Mouse (Mus musculus) kidney, embryonic 16.5 days (tissue): ENCODE results near the gene Zswim1. TPM values are rescaled to one million over a fixed set of nuclear protein-coding genes. Genes with fewer than 3 reads are reported as not detected.

Source experiments
- ATAC-seq: fragments of 200-750 bp; cut with Nextera tagmentation; 2 replicates; pipeline ENCODE4 v1.8.0; 2017; ENCODE audit warnings: moderate TSS enrichment; ENCODE audit not compliant: low FRiP score, low TSS enrichment
- H3K27ac ChIP-seq: fragments of 300-500 bp; sonication (generic); 2 replicates; pipeline ENCODE4 v1.5.1; 2014; ENCODE audit warnings: low read length
- H3K27me3 ChIP-seq: fragments of 300-500 bp; sonication (generic); 2 replicates; pipeline ENCODE4 v1.6.1; 2014; ENCODE audit warnings: low read length, control low read depth, mixed read lengths; ENCODE audit not compliant: insufficient read depth
- H3K36me3 ChIP-seq: fragments of 300-500 bp; sonication (generic); 2 replicates; pipeline ENCODE4 v1.6.1; 2014; ENCODE audit warnings: low read length, control low read depth, mixed read lengths; ENCODE audit not compliant: insufficient read depth
- H3K4me1 ChIP-seq: fragments of 300-500 bp; sonication (generic); 2 replicates; pipeline ENCODE4 v1.6.1; 2014; ENCODE audit warnings: low read length, control low read depth, mixed read lengths; ENCODE audit not compliant: insufficient read depth
- H3K4me2 ChIP-seq: fragments of 300-500 bp; sonication (generic); replicated peaks from 2 replicates; pipeline ENCODE4 v1.6.1; 2014; ENCODE audit warnings: low read depth, low read length
- H3K4me3 ChIP-seq: fragments of 300-500 bp; sonication (generic); 2 replicates; pipeline ENCODE4 v1.5.1; 2014; ENCODE audit warnings: mild to moderate bottlenecking, low read length
- H3K9ac ChIP-seq: fragments of 300-500 bp; sonication (generic); replicated peaks from 2 replicates; pipeline ENCODE4 v1.6.1; 2014; ENCODE audit warnings: low read length
- H3K9me3 ChIP-seq: fragments of 300-500 bp; sonication (generic); 2 replicates; pipeline ENCODE4 v1.6.1; 2016; ENCODE audit warnings: low read length, control low read depth
- WGBS: fragments of 180-500 bp; shearing (Covaris S2); extraction: QIAGEN DNeasy Blood & Tissue Kit; methylation state at CpG from one replicate; pipeline ENCODE4 v1.1.7; 2014; 5-methylcytosine and 5-hydroxymethylcytosine counted together
- polyA plus RNA-seq: library from polyadenylated mRNA; unstranded; fragments of >200 nt; fragmentation: Nextera tagmentation; extraction: Ambion mirVana; gene quantifications from 2 replicates; pipeline ENCODE4 v1.2.1, GENCODE M21; 2015

Gene Zswim1
- polyA plus RNA-seq, 1 experiment from 2014 or later = 21.7 TPM

GRCm38 (mm10) chr2:164781876-164782275 is 40.6 kb upstream of the Zswim1 start:
- H3K27ac ChIP-seq = no peak overlapping the region
- H3K36me3 ChIP-seq = no peaks in the 10 kb centered on the region
- 62% methylated on average over 4 of the region's 4 CpGs for WGBS
- H3K4me2 ChIP-seq = no peak overlapping the region
- no peak overlapping the region for H3K9ac ChIP-seq
- H3K9me3 ChIP-seq = no peaks in the 10 kb centered on the region
- H3K27me3 ChIP-seq = no peaks in the 10 kb centered on the region
- ATAC-seq = no peak
- no peak overlapping the region for H3K4me3 ChIP-seq
- peaks cover 15% of the 10 kb centered on the region for H3K4me1 ChIP-seq

- peaks cover 25% of the 10 kb centered on the region for H3K4me1 ChIP-seq
- H3K4me3 ChIP-seq = no peak overlapping the region
- H3K9ac ChIP-seq = no peak overlapping the region
- H3K4me2 ChIP-seq = no peak overlapping the region
- 66% methylated on average over 7 of the region's 7 CpGs for WGBS
- H3K27me3 ChIP-seq = no peaks in the 10 kb centered on the region
- ATAC-seq = no peak
- H3K27ac ChIP-seq = no peak overlapping the region
- peaks cover 1% of the 10 kb centered on the region; the same call in 1 of the 2 replicates for H3K36me3 ChIP-seq
- H3K9me3 ChIP-seq = no peaks in the 10 kb centered on the region
Measured at GRCm38 (mm10) chr2:164783926-164784581, 38.4 kb upstream of the Zswim1 start.

- Histone ChIP-seq H3K36me3 (peaks cover 3% of the 10 kb centered on the region; the same call in 1 of the 2 replicates), H3K4me1 (peaks cover 25% of the 10 kb centered on the region), H3K4me3 (peak overlapping the region; percentile 69), H3K27me3 (no peaks in the 10 kb centered on the region), H3K9ac (peak overlapping the region; percentile 85), H3K27ac (peak overlapping the region; percentile 91), H3K9me3 (no peaks in the 10 kb centered on the region), H3K4me2 (peak overlapping the region; percentile 88)
- WGBS = 3% methylated on average over 7 of the region's 7 CpGs
- no peak for ATAC-seq
Measured at GRCm38 (mm10) chr2:164784869-164785420, 37.5 kb upstream of the Zswim1 start.

- Histone ChIP-seq H3K4me1 (peaks cover 25% of the 10 kb centered on the region), H3K36me3 (peaks cover 3% of the 10 kb centered on the region; the same call in 1 of the 2 replicates)
- WGBS = under 1% methylated on average over 80 of the region's 89 CpGs
Measured at GRCm38 (mm10) chr2:164785481-164786387, 36.8 kb upstream of the Zswim1 start, which contains the start of gene Snx21. Gene Snx21, plus strand, starts transcription at chr2:164785823.

DNA sequence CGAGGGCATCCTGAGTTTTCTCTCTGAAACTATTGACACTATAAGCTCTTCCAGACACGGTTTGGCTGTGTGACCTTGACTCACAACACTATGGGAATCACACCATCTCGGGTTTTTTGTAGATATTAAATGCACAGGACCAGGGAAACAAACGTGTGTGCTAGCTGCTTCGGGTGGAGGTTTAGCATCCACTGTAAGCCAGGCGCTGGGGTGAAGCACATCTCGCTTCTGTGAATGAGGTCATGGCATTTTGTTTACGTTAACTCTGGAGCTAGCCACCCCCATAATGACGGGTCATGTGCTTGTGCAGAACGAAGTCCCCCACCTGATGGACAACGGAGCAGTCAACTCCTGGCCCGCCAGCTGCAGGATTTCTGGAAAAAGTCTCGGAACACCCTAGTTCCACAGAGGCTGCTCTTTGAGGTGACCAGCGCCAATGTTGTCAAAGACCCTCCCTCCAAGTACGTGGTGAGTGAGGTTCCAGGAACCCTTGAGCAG is 36.0 kb upstream of the Zswim1 start:
- Histone ChIP-seq H3K9me3 (no peaks in the 10 kb centered on the region), H3K27me3 (no peaks in the 10 kb centered on the region), H3K36me3 (peaks cover 6% of the 10 kb centered on the region; the same call in 1 of the 2 replicates), H3K27ac (peak overlapping the region; percentile 91; the same call in 1 of the 2 replicates), H3K4me2 (peak overlapping the region; percentile 88), H3K4me3 (peak overlapping the region; percentile 69), H3K9ac (peak overlapping the region; percentile 85), H3K4me1 (peaks cover 25% of the 10 kb centered on the region)
- 7% methylated on average over 15 of the region's 15 CpGs for WGBS
- no peak; the same call in none of the 2 replicates for ATAC-seq

More at GRCm38 (mm10) chr2:164785481-164786387, 36.8 kb upstream of the Zswim1 start, which contains the start of gene Snx21:
- no peaks in the 10 kb centered on the region for H3K9me3 ChIP-seq
- H3K27ac ChIP-seq = peak within 1 kb of the TSS; percentile 91
- peak within 1 kb of the TSS; percentile 88 for H3K4me2 ChIP-seq
- H3K9ac ChIP-seq = peak within 1 kb of the TSS; percentile 85
- no peaks in the 10 kb centered on the region for H3K27me3 ChIP-seq
- peak; percentile 94 for ATAC-seq
- H3K4me3 ChIP-seq = peak within 1 kb of the TSS; percentile 69

- Histone ChIP-seq H3K4me1 (peaks cover 25% of the 10 kb centered on the region), H3K27me3 (no peaks in the 10 kb centered on the region), H3K9me3 (no peaks in the 10 kb centered on the region), H3K4me3 (peak overlapping the region; percentile 69), H3K27ac (no peak overlapping the region), H3K9ac (peak overlapping the region; percentile 85), H3K36me3 (peaks cover 12% of the 10 kb centered on the region; the same call in 1 of the 2 replicates), H3K4me2 (peak overlapping the region; percentile 88)
- 85% methylated on average over 3 of the region's 3 CpGs for WGBS
- ATAC-seq = no peak
Measured at GRCm38 (mm10) chr2:164787032-164787431, 35.5 kb upstream of the Zswim1 start.

DNA sequence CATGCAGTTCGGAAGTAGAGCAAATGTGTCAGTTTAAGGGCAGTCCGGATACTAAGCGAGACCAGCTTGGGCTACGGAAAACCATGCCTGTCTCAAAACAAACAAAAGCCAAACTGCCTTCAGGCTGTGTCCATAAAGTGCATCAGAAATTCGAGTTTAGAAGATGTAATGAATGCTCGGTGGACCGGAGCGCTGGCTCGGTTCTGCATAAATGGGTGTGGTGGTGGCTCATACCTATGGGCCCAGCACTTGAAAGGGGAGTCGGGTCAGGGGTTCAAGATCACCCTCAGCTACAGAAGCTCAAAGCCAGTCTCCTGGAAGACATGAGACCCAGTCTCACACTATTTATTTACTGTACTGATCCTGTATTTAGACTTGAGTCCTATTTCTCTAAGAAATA is 34.7 kb upstream of the Zswim1 start:
- no peak overlapping the region for H3K4me2 ChIP-seq
- H3K27ac ChIP-seq = no peak overlapping the region
- 0 out of 2 replicates have a peak overlapping the region, but pooled peaks have one; percentile 6 for H3K9ac ChIP-seq
- peaks cover 20% of the 10 kb centered on the region for H3K36me3 ChIP-seq
- ATAC-seq = no peak
- H3K4me1 ChIP-seq = peaks cover 25% of the 10 kb centered on the region
- no peak overlapping the region for H3K4me3 ChIP-seq
- H3K27me3 ChIP-seq = no peaks in the 10 kb centered on the region
- no peaks in the 10 kb centered on the region for H3K9me3 ChIP-seq
- 69% methylated on average over 10 of the region's 10 CpGs for WGBS

DNA sequence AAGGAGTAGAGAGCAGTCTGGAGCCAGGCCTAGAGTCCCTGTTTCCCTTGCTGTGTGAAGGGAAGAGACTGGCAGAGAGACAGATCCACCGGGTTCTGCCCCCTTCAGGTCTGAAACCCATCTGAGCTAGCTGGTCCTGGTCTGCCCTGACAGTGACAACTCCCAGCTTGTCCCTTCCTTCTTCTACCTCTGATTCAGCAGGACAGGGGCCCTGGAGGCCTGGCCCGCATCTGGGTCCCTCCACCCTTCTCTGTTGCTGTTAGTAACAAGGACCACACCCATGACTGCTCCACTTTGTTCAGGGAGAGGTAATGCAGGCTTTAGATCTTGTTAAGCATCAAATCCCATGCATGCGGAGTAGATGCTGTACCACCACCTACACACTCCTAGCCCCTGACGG is 34.1 kb upstream of the Zswim1 start:
- no peaks in the 10 kb centered on the region for H3K9me3 ChIP-seq
- no peak overlapping the region for H3K9ac ChIP-seq
- H3K36me3 ChIP-seq = peaks cover 25% of the 10 kb centered on the region
- no peak for ATAC-seq
- no peak overlapping the region for H3K4me2 ChIP-seq
- H3K4me1 ChIP-seq = peaks cover 25% of the 10 kb centered on the region
- H3K27me3 ChIP-seq = no peaks in the 10 kb centered on the region
- no peak overlapping the region for H3K4me3 ChIP-seq
- 55% methylated on average over 4 of the region's 4 CpGs for whole genome bisulfite sequencing
- no peak overlapping the region for H3K27ac ChIP-seq

DNA sequence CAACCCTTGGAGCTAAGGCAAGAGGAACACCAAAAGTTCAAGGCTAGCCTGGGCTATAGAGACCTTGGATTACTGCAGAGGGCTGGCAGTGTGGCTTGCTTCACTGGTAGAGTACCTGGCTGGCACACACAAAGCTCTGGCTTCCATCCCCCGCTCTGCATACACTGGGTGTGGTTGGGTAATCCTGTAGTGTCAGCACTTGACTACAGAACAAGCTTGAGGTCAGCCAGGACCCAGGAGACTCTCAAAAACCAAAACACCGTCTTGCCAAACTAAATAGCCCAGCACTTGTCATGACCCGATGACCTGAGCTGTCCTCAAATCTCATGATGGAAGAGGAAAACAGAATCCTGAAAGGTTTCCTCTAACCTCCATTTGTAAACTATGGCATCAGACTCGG is 32.0 kb upstream of the Zswim1 start:
- Histone ChIP-seq H3K27me3 (no peaks in the 10 kb centered on the region), H3K9me3 (no peaks in the 10 kb centered on the region), H3K9ac (no peak overlapping the region), H3K4me1 (peaks cover 15% of the 10 kb centered on the region), H3K4me3 (no peak overlapping the region), H3K4me2 (no peak overlapping the region), H3K27ac (no peak overlapping the region), H3K36me3 (peaks cover 36% of the 10 kb centered on the region)
- no peak for ATAC-seq
- WGBS = 79% methylated on average over 4 of the region's 4 CpGs
